Mouse (Mus musculus) lung, adult 2 months (tissue): ENCODE measurements around the gene Rpl21.

ENCODE experiments used
- CTCF ChIP-seq: fragments of 200-500 bp; IDR thresholded peaks from 2 replicates; pipeline ENCODE4 v1.5.1; 2011; ENCODE audit warnings: mild to moderate bottlenecking, low read length, control low read depth; ENCODE audit not compliant: insufficient read depth
- POLR2A ChIP-seq: fragments of 200-500 bp; IDR thresholded peaks from 2 replicates; pipeline ENCODE4 v1.6.1; 2011; ENCODE audit warnings: low read depth, mild to moderate bottlenecking, control low read depth, low read length, borderline replicate concordance; ENCODE audit errors: extremely low read depth

DNA sequence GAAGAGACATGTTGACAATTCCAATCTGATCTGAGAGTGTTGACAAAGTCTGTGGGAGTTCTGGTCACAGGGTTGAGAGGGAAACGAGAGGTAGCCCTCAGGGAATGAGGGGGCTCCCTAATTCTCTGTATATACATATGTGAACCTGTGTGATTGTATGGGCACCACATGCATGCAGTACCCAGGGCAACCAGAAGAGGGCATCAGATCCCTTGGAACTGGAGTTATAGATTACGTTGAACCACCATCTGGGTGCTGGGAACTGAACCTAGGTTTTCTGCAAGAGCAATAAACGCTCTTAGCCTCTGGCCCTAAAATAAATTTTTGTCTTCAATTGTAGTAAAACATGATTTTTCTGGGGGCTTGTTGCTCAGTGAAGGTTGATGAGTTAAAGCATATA, 23.4 kb downstream of the Rpl21 start:
- TF ChIP-seq CTCF = no peak
- TF ChIP-seq POLR2A = no peak
